Mouse (Mus musculus) granulocyte monocyte progenitor cell, adult 5-6 weeks (primary cell): ENCODE data around the gene Smlr1. TPM values are rescaled to one million over a fixed set of nuclear protein-coding genes. Genes with fewer than 3 reads are reported as not detected.

ENCODE experiments used
- ATAC-seq: replicated peaks from 2 replicates; pipeline ENCODE4 v1.8.0; 2016; ENCODE audit warnings: mild to moderate bottlenecking, moderate TSS enrichment, inconsistent platforms; ENCODE audit not compliant: poor library complexity, severe bottlenecking
- total RNA-seq, 2 experiments: library from RNA; stranded (forward) in 1 of 2; stranded (reverse) in 1 of 2; fragments of 200-712, 200-1000 nt in 1 of 2; fragments of >200 nt in 1 of 2; fragmentation: Nextera tagmentation in 1 of 2; gene quantifications; 2 replicates each; pipeline ENCODE4 v1.2.3; 2014 to 2017

The Smlr1 gene
- total RNA-seq, 2 experiments from 2014 or later, result not detected

- no peak for ATAC-seq
Observed at GRCm38 (mm10) chr10:25503250-25503649, 32.8 kb downstream of the Smlr1 start.

DNA sequence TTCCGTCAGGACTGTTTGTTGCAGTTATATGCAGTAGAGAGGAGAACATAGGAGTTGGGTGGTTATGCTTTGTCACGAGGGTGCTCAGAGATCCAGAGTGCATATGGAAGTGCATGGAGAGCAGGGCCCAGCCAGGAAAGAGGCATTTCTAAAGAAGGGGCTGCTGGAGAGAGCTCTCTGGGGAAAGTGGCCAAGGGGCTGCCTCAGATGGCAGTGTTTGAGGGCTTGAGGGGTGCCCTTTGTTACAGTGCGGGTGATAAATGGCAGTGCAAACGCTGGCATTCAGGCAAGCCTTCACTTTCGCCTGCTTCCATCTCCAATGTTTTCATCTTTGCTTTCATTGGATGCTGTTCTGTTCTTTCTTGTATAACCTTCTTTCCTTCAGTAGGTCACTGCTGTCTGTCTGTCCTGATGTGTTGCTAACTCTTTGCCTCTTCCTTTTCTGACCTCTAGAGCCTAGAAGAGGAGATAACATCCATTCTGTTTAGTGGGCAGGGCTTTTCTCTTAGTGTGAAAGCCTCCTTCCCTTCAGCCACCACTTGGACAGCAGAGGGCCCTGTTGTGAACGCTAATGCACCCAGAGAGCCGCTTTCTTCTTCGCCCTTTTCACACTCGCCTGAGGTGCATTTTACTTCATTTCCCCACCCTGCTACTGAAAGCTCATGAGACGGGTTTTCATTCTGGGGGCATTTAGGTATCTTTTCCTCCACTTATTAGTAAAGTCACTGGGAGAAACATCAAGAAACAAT is 36.6 kb downstream of the Smlr1 start:
- no peak for ATAC-seq

- peak; percentile 79 for ATAC-seq
Observed at GRCm38 (mm10) chr10:25488456-25488855, 47.6 kb downstream of the Smlr1 start.

GRCm38 (mm10) chr10:25482791-25483190 is 53.3 kb downstream of the Smlr1 start:
- no peak for ATAC-seq

- ATAC-seq, result no peak
Observed at GRCm38 (mm10) chr10:25479716-25480115, 56.4 kb downstream of the Smlr1 start.

Other genes starting within 250 kb of the Smlr1 start
- gene Akap7, start 228.4 kb downstream of the Smlr1 start, total RNA-seq (2014; fragmentation: Nextera tagmentation), result 10.9 and 19.6 TPM in 2 replicates
- gene Akap7, start 228.4 kb downstream of the Smlr1 start, total RNA-seq (2017), result 18.7 and 23.1 TPM in 2 replicates
- 31.1 and 34.6 TPM in 2 replicates for gene Epb41l2, start 176.5 kb downstream of the Smlr1 start, total RNA-seq (2014; fragmentation: Nextera tagmentation)
- 23.6 and 29.6 TPM in 2 replicates for gene Epb41l2, start 176.5 kb downstream of the Smlr1 start, total RNA-seq (2017)